Mouse (Mus musculus): ENCODE results near the gene Lypd6b.

DNA sequence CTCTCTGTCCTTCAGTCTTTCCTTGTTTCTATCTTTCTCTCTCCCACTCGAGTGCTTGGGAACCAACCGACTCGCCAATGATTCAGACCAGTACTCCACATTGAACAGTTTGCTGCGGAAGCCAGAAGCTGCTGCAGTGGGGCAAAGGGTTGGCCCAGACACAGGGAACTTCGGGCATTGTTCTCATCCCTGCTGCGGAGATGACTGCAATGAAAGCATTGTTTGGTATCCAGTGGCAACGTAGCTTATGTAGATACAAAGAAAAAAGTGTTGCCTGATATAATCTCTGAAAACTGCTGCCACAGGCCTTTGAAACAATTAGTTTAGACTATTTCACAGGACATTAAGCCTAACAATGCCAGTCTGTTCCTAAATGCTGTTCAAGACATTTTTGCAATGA, 57.6 kb downstream of the Lypd6b start:
- TF ChIP-seq CTCF (conservative IDR thresholded peaks at IDR 0.05; ENCODE audit: insufficient read depth, insufficient read length, low read depth, low read length) (no peak), POLR2A (IDR thresholded peaks at IDR 0.05; ENCODE audit: low read depth, low read length) (no peak)

All from kidney, adult 2 months (tissue).